Mouse (Mus musculus) left cerebral cortex, postnatal 25 days (tissue): ENCODE results near the gene Atp1a2. TPM values are rescaled to one million over a fixed set of nuclear protein-coding genes. Genes with fewer than 3 reads are reported as not detected.
"Not testable (repeated sequence)": the region's sequence is repeated elsewhere in the genome, so short reads cannot be mapped to it uniquely, and the experiment has no call there.

Experiments
- DNase-seq, 2 experiments: peaks; one replicate each; pipeline ENCODE4 v3.0.0; 2022; ENCODE audit warnings: low spot score in 2 of 2, mixed read lengths in 1 of 2
- intact Hi-C: fragments of 180-260 bp; cut with DNase I; formaldehyde crosslinking; loops from one replicate; pipeline ENCODE4 v1.15.1; 2025
- total RNA-seq, 2 experiments: library from RNA; stranded (reverse); gene quantifications; 2 replicates each; pipeline ENCODE4 v1.2.3; 2021

Atp1a2 gene
- total RNA-seq, 2 experiments from 2014 or later = 610 to 694 TPM

DNA sequence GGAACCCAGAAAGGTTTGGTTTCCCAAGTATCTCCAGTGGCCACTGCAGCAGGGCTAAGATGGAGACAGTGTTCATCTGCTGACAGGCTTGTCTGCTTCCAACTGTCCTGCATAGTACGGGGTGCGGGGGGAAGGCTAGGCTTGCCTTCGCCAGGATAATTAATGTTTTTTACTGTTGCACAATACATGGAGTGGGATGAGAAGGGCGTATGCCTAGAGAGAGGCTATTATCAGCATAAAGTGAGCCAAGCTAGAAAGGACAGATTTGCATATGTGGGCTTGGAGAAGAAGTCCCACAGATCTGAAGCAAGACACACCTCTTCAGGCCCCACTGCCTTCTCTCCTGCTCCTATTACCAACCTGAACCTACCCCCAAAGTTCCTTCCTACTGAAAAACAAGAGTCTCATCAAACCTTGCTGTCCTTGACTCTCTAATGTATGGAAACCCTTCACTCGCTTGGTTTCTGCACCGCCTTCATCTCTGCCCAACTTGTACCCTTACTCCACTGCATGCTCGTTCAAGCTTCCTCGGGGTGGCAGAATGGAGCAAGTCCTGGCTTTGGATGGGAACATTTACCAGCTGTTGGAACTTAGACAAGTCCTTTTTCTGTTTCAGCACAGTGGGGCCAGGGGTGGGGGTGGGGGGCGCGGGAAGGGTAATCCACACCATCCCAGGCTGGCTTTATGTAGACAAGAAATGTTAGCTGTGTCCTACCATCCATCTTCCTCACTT lies 16.2 kb downstream of the Atp1a2 start:
- intact Hi-C loops = loop anchor here (2.0 kb wide), 3 partner anchors 19 to 75 kb away; partner anchors contain the start of gene Pea15a
- peak in 1 of 2 experiments; percentile 85 for DNase-seq

DNA sequence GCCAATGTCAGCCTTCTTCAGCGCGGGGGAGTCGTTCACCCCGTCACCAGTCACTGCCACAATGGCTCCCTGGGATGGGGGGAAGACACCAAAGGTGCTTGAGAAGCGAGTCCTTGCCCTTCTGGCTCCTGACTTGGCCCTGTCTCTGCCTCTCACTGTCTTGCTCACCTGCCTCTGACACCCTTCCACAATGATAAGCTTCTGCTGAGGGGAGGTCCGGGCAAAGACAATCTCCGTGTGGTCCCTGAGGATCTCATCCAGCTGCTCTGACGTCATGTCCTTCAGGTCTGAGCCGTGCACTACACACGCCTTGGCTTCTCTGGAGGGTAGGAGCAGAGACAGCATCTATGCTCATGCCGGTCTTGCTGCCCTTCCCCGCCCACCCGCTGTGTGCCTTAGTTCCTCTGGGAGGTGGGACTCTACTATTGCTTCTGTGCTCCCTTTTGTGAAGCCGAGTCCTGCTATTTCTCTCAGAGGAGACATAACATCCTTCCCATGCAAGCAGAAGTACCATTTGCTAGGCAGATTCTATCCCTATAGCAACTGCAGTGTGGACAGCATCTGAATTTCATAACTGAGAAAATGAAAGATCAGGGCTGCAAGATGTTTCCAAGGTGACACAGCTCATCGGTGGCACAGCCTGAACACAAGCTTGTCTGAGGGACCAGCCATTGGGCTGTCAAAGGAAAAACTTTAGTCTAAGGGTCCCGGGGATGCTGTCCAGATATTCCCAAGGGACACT lies 17.9 kb downstream of the Atp1a2 start:
- no peak for DNase-seq
- intact Hi-C loops = loop anchor here (2.0 kb wide), 3 partner anchors 21 to 73 kb away; partner anchors contain the start of gene Pea15a

DNA sequence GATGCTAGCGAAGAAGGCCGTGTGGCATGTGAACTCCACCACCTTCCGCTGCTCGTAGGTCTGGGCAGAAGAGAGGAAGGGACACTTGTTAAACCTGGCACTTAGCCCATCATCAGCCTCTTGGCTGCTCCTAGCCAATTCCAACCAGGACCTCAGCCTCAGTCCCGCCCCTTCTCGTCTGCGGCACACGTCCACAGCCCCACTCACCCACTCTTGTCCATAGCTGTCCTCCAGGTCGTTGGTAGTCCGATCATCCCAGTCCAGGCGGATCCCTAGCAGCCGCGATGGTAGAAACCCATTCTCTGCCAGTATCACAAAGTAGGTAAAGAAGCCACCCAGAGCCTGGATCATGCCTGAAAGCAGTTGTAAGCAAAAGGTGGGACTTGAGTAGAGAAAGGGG lies 19.5 kb downstream of the Atp1a2 start:
- no peak for DNase-seq
- intact Hi-C loops = no loop called here

DNA sequence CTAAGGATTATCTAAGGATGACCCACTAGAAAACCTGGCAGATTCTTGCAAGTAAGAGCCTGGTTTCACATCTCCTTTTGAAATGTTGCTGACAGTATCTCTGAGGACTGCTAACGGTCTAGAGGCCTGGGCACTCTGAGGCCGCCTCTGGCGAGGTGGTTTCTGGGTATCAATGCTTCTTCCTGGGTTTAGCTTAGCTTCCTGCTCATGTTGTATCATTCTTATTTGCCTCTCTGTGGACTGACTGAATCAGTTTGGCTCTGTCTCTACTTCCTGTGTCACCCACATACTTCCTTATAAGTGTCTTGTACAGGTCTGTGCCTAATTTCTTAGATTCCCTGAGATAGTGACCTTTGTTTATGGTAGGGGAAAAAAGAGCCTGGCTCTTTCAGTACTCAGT lies 20.7 kb downstream of the Atp1a2 start:
- DNase-seq = no peak
- intact Hi-C loops = no loop called here

DNA sequence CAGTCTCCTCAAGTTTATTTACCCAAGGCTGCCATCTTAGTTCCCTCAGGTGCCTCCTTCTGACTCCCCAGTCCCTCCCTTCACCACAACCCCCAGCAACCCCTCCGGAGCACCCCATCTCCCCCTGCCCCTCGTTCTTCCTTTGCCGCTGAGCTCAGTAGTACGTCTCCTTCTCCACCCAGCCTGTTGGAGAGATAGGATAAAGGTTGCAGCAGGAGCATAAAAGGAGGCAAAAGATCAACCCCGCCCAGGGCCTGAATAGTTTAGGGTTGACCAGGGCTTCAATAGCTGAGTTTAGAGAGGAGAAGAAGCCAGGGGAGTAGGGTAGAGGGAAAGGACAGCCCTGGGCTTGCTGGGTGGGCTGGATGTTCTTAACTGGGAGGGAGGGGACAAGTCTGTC lies 23.3 kb downstream of the Atp1a2 start:
- no peak for DNase-seq
- intact Hi-C loops = no loop called here

DNA sequence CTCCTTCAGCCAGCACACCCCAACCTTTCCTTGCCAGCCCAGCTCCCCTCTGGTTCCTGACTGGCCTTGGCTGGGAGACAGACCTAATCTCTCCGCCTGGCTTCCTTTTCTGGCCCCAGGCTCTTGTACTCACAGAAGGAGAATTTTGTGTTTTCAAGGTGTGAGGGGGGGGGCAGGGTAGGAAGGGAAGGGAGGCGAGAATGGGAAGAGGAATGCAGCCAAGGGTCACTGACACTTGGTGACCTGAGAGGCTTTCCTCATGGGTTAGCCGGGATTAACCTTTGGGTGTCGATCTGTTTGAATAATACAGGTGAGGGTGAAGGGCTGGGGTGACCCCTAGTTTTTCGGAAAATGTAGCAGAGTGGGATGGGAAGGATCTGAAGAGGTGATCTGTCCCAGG lies 23.7 kb downstream of the Atp1a2 start:
- no peak for DNase-seq
- intact Hi-C loops = no loop called here

DNA sequence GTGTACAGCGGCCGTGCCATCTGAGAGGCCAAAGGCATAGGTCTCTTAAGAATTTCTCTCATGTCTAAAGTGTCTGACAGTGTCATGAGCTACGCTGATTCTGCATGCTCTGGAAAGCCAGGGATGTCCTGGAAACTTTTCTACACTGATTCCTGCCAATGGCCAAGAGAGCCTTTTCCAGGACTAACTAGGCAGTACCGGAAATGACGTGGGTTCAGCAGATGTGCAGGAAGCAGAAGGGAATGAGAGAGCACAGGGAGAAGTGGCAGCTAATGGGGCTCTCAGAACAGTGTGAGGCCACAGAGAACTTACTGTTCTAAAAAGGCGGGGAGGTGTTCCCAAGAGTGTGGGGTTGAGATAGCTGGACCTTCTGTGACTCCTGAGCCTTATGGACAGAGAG lies 24.5 kb downstream of the Atp1a2 start:
- DNase-seq = no peak
- intact Hi-C loops = no loop called here

DNA sequence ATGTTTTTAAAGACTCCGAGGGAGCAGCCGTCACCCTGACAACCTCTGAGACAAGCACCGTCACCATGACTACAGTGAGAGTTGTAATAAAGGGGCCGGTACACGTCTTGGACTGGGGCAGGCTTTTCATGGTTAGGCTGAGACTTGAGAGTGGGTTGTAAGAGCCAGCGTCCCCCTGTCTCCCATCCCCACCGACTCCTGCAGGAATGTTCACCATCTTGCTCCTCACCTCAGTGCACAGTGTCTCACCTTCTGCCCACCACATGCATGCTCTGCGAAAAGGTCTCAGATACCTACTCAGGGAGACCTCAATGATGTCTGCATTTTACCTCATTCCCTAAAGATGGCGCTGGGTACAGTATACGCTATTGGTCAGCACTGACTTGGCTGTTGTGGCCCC lies 26.1 kb downstream of the Atp1a2 start:
- peak; percentile 43 to 49 for DNase-seq
- intact Hi-C loops = no loop called here

DNA sequence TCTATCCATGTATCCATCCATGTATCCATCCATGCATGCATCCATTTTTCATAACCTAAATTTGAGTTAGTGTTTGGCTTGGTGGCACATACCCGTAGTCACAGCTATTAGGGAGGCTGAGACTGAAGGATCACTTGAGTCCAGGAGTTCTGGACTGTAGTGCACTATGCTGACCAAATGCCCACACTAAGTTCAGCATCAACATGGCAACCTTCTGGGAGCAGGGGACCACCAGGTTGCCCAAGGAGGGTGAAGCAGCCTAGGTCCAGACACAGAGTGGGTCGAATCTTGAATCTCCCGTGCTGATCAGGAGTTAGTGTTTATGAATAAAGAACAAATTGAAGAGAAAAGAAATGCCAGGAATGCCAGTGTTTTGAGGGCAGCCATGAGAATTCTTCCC lies 26.7 kb downstream of the Atp1a2 start:
- intact Hi-C loops = no loop called here
- DNase-seq = no peak

DNA sequence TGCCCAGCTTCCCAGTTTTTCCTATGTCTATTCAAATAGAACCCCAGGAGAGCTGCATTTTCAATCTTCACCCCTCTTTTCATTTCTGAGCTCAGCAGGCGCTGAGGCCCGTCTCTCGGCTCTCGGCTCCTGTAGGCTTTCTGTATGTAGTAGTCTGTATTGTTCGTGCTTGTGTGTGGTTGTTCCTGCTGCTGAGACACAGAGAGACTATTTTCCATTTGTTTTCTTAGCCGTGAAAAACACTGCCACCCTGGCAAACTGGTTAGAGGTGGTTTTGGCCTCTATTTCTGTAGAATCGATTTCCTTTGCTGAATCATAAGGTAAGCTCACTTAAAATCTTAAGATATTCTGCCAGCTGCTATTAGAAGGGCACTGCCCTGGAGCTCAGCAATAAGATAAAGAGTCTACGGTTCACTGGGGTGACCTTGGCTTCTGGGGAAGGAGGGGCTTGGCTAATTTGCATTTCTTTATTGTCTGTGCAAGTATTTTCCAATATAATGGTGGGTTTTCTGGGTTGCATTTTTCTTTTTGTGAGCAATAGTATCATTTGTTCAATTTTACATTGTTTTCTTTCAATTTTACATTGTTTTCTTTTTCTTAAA lies 36.3 kb downstream of the Atp1a2 start, which contains the start of gene Igsf8:
Gene Igsf8 (plus strand): TSS at position 165 of the 602 bp plus-strand sequence.
- intact Hi-C loops = no loop called here

DNA sequence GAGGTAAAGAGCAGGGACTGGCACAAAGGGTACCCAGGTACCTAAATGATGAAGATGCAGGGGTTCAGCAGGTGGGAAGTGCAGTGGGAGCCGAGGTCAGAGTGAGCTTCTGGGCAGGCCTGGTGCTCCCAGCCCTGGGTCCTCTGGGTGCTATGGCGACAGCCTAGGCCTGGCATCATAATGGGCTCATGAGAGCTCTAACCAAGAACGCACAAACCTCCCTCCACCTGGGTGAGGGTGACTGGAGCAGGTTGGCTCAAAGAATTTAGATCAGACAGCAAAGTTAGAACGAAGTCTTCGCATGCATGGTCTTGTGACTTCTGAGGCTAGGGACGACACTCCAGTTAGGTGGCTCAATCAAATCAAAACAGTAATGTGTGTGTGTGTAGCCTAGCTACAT lies 39.5 kb downstream of the Atp1a2 start, which contains the start of gene Atp1a4:
Gene Atp1a4 (minus strand): TSS at position 101 of the 400 bp plus-strand sequence.
- intact Hi-C loops = no loop called here
- DNase-seq = no peak

More for the DNA sequence above, 36.3 kb downstream of the Atp1a2 start, which contains the start of gene Igsf8:
- no peak for DNase-seq

DNA sequence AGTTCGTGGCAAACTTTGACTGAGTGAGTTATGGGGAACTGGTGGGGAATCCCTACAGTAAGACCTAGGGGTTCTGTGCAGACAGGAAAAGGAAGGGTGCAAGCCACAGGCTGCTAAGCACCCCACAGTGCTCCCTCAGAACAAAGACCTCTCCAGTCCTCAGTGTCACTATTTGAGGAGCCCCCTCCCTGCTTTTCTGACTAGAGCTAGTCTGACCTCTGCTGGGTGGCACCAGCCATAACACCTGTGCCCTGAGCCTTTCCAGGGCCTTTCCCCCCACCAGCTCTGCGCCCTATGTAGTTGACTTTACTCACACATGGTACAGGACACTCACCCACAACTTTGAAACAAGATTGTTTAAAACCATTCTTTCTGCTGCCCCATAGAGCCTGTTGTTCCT lies 50.2 kb downstream of the Atp1a2 start:
- DNase-seq = no peak

DNA sequence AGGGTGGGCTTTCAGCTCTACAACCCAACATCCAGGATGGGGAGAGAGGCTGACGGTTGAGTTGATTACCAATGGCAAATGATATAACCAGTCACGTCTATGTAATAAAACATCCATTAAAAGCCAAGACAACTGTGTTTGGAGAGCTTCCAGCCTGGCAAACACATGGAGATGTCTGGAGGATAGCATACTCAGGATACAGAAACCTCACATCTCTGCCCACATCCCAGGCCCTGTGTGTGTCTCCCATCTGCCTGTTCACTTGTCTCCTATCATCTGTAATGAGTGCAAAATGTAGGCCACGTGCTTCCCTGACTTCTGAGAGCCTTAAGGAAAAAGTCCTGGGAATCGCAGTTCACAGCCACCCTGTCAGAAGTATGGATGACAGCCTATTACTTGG lies 50.6 kb downstream of the Atp1a2 start:
- intact Hi-C loops = no loop called here
- peak; percentile 6 to 47 for DNase-seq

More for the DNA sequence above, 50.2 kb downstream of the Atp1a2 start:
- intact Hi-C loops = no loop called here

DNA sequence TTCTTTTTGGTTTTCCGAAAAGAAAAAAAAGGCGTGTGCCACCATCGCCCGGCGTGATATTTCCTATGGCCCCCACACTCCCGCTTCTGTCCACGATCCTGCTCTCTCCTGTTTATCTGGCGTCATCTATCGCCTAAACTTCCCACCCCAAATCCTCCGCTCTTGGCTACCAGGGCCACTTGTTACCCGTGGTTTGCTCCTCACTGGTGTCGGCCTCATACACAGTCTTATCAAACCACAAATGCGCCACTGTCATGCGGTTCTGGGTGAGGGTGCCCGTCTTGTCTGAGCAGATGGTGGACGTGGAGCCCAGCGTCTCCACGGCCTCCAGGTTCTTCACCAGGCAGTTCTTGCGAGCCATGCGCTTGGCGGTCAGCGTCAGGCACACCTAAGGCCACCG lies 53.2 kb downstream of the Atp1a2 start:
- DNase-seq, intact Hi-C loops: not testable (repeated sequence)

DNA sequence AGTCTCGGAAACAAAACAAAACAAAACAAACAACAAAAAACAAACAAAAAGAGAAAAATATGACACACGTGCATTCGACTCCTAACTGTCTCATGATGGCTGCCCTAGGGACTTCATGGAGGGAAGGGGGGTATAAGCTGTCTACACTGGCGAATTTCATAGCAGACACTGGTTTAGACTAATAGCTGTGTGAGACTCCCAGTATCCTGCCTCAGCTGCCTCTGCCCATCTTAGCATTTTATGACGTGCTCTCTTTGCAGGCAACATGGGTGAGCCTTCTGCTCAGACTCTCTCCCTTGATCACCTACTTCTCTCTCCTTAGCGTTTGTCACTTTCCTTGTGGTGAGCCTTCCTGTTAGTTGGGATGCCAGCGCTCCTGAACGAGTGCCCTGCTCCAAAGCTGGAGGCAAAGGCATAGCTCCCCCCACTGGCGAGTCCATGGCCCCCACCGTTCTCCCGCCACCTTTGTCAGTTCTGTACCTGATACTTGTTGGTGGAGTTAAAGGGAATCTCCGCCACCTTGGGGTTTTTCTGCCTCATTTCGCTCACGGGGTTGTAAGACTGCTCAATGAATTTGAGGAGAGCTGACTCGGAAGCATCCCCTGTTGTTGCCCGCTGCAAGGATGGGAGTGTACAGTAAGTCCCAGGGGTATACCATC lies 54.2 kb downstream of the Atp1a2 start:
- intact Hi-C loops = no loop called here
- no peak for DNase-seq

DNA sequence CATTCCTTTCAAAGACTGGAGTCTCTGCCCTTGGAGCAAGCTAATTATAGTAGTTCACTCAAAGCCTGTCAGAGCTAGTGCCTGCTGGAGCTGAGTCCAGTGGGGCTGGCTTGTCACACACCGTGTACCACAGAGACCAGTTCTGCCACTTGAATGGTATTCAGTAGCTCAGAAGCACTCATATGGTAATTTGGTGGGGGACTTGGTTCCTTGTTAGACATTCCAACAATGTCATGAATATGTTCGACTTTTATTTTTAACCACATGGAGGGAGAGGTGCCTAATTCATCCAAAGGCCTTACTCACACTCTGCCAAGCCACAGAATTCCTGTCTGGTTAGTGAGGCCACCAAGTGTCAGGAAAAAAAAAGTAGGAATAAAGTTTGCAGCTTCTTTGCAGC lies 55.5 kb downstream of the Atp1a2 start:
- intact Hi-C loops = no loop called here
- DNase-seq = no peak

DNA sequence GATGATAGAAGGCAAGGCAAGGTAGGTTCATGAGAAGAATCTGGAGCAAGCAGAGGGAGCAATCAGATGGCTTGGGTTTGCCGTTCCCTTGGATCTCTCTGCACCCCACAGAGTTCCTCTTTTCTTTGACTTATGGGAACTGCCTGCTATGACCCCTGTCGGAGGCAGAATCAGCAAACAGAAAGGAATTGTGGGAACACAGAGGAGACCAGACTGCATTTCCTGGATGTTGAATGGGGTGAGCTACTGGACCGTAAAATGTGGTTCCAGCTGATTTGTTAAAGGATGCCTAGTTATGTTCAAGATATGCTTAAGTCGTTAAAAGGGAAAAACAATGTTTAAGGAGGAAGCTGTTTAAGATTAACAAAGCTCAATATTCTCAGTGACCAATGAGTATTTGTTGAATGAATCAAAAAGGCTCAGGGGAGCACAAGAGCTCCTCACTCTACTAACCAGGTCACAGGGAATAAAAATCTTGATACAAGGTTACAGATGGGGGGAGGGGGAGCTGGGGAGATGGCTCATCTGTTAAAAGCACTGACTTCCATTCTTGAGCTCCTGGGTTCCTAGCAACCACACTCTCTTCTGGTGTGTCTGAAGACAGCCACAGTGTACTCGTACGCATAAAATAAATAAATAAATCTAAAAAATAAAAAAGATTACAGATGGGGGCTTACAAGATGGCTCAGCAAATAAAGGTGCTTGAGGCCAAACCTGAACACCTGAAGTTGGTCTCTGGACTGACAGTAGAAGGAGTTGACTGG lies 56.7 kb downstream of the Atp1a2 start:
- intact Hi-C loops = no loop called here

DNA sequence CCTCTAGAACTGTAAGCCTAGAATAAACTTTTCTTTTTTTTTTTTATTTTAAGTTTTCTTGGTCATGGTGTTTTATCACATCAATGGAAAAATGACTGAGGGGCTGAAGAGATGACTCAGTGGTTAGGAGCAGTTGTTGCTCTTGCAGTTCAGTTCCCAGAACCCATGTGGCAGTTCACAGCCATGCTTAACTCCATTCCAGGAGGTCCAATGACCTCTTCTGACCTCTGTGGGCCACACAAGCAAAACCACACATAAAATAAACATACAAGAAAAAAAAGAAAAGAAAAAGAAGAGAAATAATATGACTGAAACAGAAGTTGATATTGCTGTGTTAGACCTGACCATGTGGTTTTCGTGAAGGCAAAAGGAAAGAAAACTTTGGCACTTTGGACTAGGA lies 68.6 kb downstream of the Atp1a2 start:
- intact Hi-C loops = no loop called here
- no peak for DNase-seq

More for the DNA sequence above, 56.7 kb downstream of the Atp1a2 start:
- DNase-seq = no peak

DNA sequence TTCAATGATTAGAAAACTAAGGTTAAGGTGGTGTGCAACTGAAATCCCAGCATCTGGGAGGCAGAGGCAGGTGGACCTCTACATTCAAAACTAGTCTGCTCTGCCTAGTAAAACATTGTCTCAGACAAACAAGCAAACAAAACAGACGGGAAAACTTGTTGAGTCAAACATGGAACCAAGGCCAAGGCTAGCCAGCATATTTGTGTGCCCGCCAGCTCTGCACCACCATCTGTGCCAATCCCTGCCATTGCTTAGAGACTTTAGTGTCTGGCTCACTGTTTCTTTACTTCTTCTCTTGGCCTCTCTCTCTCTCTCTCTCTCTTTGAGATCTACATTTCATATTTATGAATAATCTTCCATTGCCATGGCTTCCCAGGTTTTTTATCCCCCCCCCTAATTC lies 69.7 kb downstream of the Atp1a2 start:
- DNase-seq = no peak
- intact Hi-C loops = no loop called here
